Mouse (Mus musculus) right cerebral cortex, postnatal 36 days (tissue): Measurements from ENCODE around the gene Saa1.

Experiments
- DNase-seq, 2 experiments: peaks; one replicate each; pipeline ENCODE4 v3.0.0; 2022; ENCODE audit warnings: low spot score in 2 of 2, mixed read lengths in 1 of 2

Saa1 gene

GRCm38 (mm10) chr7:46718591-46719270 is 24.0 kb downstream of the Saa1 start:
- no peak for DNase-seq

DNA sequence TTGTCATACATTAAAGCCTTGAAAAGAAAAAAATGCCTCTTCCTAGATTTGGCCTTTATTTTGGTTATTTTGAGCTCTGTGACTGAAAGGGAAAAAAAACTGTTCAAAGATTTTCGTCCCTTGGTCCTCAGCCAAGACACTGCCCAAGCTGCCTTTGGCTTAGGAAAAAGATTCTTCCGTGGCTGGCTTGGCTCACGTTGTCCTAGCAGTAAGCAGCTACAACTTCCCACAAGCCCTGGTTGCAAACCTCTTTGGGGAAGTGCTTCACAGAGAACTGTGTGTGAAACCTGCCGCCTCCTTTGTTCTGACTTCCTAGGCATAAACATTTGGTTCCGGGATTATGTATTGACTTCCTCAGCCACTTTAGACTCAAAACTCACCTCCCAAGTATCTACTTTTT is 25.9 kb downstream of the Saa1 start:
- DNase-seq, result no peak

- DNase-seq, result no peak
Observed at GRCm38 (mm10) chr7:46715600-46715999, 27.2 kb downstream of the Saa1 start, which contains the start of gene Saa3. Gene Saa3 (minus strand): TSS chr7:46715700.

DNA sequence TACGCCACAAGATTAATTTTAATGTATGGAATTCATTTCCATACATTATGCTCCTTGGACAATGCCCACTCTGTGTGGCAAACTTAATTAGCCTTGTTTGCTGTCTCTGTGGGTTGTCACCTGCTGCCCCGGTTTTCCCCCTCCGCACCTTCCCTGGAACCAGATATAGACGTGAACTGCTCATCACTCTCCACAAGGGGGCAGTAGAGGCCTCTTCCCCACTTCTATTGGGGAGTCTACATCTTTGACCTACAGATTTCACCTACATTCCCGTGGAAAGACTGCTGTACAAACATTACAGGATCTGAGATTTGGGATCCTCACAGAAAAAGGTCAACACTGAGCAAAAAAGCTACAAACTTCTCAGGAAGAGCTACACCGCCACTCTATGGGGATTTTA is 28.3 kb downstream of the Saa1 start:
- peak in 1 of 2 experiments; percentile 21 for DNase-seq

DNA sequence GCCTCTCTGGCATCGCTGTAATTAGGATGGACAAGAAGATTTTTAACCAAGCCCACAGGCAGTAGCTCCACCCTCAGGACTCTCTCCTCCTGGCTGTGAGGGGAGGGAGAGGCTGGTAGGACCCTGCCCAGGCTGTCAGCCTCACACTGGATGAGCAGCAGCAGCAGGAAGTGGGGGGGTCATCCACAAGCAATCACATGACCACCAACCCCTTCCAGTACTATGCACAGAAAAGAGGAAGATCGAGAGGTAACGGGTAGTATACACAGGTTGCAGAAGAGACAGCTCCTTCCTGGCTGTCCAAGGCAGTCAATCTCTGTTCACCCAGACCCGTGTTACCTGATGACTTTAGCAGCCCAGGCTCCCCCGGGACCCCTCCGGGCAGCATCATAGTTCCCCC is 30.5 kb downstream of the Saa1 start:
- no peak for DNase-seq

DNA sequence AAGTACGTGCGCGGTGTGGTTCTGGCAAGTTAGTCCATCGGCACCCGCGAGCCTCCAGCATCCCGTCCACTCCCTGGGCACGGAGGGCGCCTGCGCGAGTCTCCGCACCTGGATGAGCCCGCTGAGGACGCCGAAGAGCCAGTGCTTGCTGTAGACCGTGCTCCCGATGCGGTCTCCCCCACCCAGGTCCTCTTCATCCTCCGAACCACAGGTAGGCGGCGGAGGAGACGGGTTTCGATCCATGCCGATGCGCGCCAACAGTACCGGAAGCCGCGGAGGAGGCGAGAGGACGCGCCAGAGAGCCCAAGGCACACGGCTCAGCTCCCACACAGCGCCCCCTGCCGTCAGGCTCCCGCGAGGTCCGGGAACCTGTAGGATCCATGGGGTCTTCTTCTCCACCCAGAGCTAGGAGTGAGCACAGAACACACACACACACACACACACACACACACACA is 32.4 kb downstream of the Saa1 start, which contains the start of gene Saal1:
Gene Saal1 (minus strand): TSS at position 291 of the 455 bp plus-strand sequence.
- DNase-seq, result peak; percentile 57 to 72

DNA sequence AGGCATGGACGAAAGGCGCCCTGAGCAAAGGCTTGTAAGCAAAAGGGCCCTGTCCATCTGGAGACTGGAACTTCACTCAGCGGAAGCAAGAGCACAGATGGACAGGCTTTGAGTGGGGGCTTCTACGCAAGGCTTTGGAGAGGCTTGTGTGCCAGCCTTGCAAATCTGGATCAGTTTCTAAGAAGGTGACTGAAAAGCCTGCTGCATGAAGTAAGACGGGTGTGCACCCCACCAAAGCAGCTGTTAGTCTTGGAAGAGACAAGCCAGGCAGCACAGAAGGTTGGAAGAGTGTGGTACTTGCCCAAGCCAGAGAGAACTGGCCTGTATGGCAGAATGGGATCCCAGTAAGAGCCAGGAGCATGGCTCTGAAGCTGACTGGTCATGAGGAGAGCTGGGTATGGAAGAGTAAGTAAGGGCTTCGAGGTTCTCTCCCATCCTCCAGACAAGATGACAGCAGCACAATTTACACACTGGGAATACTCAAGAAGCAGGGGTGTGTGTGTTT is 42.2 kb downstream of the Saa1 start:
- no peak for DNase-seq

DNA sequence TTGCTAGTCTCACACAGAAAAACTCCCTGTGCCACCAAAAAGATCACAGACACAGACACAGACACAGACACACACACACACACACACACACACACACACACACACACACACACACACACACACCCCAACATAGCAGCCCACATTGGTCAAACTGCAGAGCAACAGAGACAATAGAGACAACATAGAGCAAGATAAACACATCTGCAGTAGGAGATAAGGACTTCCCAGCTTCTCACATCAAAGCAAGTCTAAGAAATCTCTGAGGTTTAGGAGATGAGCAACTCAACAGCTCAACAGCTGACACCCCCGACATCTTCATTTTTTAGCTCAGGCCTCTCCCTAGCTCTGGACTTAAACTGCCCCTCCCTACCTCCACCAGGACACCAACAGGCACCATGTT is 46.0 kb downstream of the Saa1 start:
- DNase-seq, result no peak
